Mouse (Mus musculus): ENCODE data around the gene Celf5.

- TF ChIP-seq USF1 (IDR thresholded peaks at IDR 0.05; ENCODE audit: low read depth), result no peak
- no peak for TF ChIP-seq CTCF (IDR thresholded peaks at IDR 0.05; ENCODE audit: control insufficient read depth, insufficient read depth, insufficient read length)
- peak; percentile 26 for TF ChIP-seq MYOD1 (IDR thresholded peaks at IDR 0.05; ENCODE audit: control insufficient read depth, insufficient read length, low read depth)
- no peak for TF ChIP-seq MAX (IDR thresholded peaks at IDR 0.05)
Observed at GRCm38 (mm10) chr10:81486496-81486895, 4.0 kb upstream of the Celf5 start.
